Comparison of ENCODE assay signal across 34 mouse cellular contexts in genomic region chr11:57847396-57847795, GRCm38 (mm10). TPM values are rescaled to one million over a fixed set of nuclear protein-coding genes. Genes with fewer than 3 reads are reported as not detected.
"Had no signal": no experiment of that assay in that cellular context is flagged by ENCODE, and none has a peak within 500 bp of the region (broad histone marks: within the 10 kb centered on the region; RNA-seq: fewer than 3 reads in every experiment).

No protein-coding gene starts in this region.

- H3K4me2 ChIP-seq: hindbrain, embryonic 12.5 days; hindbrain, embryonic 14.5 days; intestine, embryonic 15.5 days; limb, embryonic 13.5 days; limb, embryonic 15.5 days; liver, embryonic 12.5 days had no signal

- H3K4me1 ChIP-seq: hindbrain, embryonic 10.5 days; hindbrain, embryonic 12.5 days; limb, embryonic 13.5 days; limb, embryonic 15.5 days; liver, embryonic 12.5 days had no signal

- H3K4me3 ChIP-seq: gastrocnemius, adult 2 months; heart, adult 2 months; hindbrain, embryonic 10.5 days; hindbrain, embryonic 12.5 days; intestine, embryonic 15.5 days; layer of hippocampus, adult 2 months; limb, embryonic 13.5 days; limb, embryonic 15.5 days; liver, embryonic 12.5 days had no signal

- H3K27ac ChIP-seq: gastrocnemius, adult 2 months; heart, adult 2 months; hindbrain, embryonic 10.5 days; hindbrain, embryonic 12.5 days; hindbrain, embryonic 14.5 days; intestine, embryonic 15.5 days; layer of hippocampus, adult 2 months; limb, embryonic 13.5 days; limb, embryonic 15.5 days; liver, embryonic 12.5 days; liver, embryonic 14.5 days had no signal

- H3K9me3 ChIP-seq: hindbrain, embryonic 10.5 days; hindbrain, embryonic 12.5 days; intestine, embryonic 15.5 days; limb, embryonic 13.5 days; limb, embryonic 15.5 days; liver, embryonic 12.5 days had no signal

- DNase-seq: gastrocnemius, adult 2 months; gastrocnemius, postnatal 10 days; gastrocnemius, postnatal 25 days; heart, adult 2 months; heart, postnatal 10 days; kidney, adult 18-20 months; kidney, adult 8-10 months; kidney, postnatal 10 days; kidney, postnatal 25 days; kidney, postnatal 4 days; left cerebral cortex, postnatal 4 days; lung, adult 18-20 months had no signal

- ATAC-seq: hindbrain, embryonic 16.5 days; inflammation-experienced regulatory T-cells, adult 6 months; intestine, embryonic 15.5 days; intestine, postnatal 0 days; liver, embryonic 12.5 days had no signal

- H3K36me3 ChIP-seq: hindbrain, embryonic 10.5 days; hindbrain, embryonic 12.5 days; intestine, embryonic 15.5 days; limb, embryonic 13.5 days; limb, embryonic 15.5 days; liver, embryonic 12.5 days had no signal

- H3K9ac ChIP-seq: hindbrain, embryonic 12.5 days; hindbrain, embryonic 14.5 days; intestine, embryonic 15.5 days; limb, embryonic 13.5 days; limb, embryonic 15.5 days; liver, embryonic 12.5 days; liver, embryonic 14.5 days had no signal

RNA-seq across cellular contexts. Expression of gene Hand1, which starts 14.8 kb away (rescaled TPM):
- total RNA-seq: gastrocnemius, adult 2 months; gastrocnemius, postnatal 10 days; gastrocnemius, postnatal 25 days; gastrocnemius, postnatal 4 days; granulocyte monocyte progenitor cell, adult 5-6 weeks; heart, adult 2 months; heart, postnatal 25 days; layer of hippocampus, adult 2 months; layer of hippocampus, postnatal 10 days; layer of hippocampus, postnatal 25 days; left cerebral cortex, adult 8-10 months; left cerebral cortex, postnatal 10 days; left cerebral cortex, postnatal 25 days; left cerebral cortex, postnatal 4 days; liver, adult 2 months had no signal
- polyA plus RNA-seq: heart, adult 2 months; hindbrain, embryonic 14.5 days; hindbrain, embryonic 16.5 days; inflammation-experienced regulatory T-cells, adult 6 months; kidney, embryonic 14.5 days; liver, adult 2 months had no signal
